Comparison of ENCODE assay signal across 18 mouse cellular contexts in genomic region chr5:23499257-23499656, GRCm38 (mm10).
"Had no signal": no experiment of that assay in that cellular context is flagged by ENCODE, and none has a peak within 500 bp of the region (broad histone marks: within the 10 kb centered on the region; RNA-seq: fewer than 3 reads in every experiment).

No protein-coding gene starts in this region.

- H3K9ac ChIP-seq: liver, postnatal 0 days; lung, embryonic 15.5 days; midbrain, embryonic 13.5 days; midbrain, embryonic 15.5 days; neural tube, embryonic 13.5 days; stomach, embryonic 15.5 days had no signal

- DNase-seq: liver, postnatal 0 days; lung, adult 2 months; lung, postnatal 14 days; lung, postnatal 36 days; right cerebral cortex, postnatal 14 days; thymus, adult 2 months; thymus, postnatal 25 days; thymus, postnatal 4 days had no signal

- H3K27me3 ChIP-seq: lung, embryonic 15.5 days; megakaryocyte, embryonic 14.5 days; midbrain, embryonic 13.5 days; midbrain, embryonic 15.5 days; neural tube, embryonic 13.5 days; stomach, embryonic 15.5 days had no signal

- H3K27ac ChIP-seq: lung, embryonic 15.5 days; macrophage; midbrain, embryonic 13.5 days; midbrain, embryonic 15.5 days; neural tube, embryonic 13.5 days; stomach, embryonic 15.5 days; stomach, postnatal 0 days had no signal

- H3K9me3 ChIP-seq: lung, embryonic 15.5 days; megakaryocyte, embryonic 14.5 days; midbrain, embryonic 13.5 days; midbrain, embryonic 15.5 days; neural tube, embryonic 13.5 days; stomach, embryonic 15.5 days had no signal

- H3K4me1 ChIP-seq: lung, embryonic 15.5 days; midbrain, embryonic 13.5 days; midbrain, embryonic 15.5 days; neural tube, embryonic 13.5 days; stomach, embryonic 15.5 days had no signal

- H3K4me2 ChIP-seq: lung, embryonic 15.5 days; midbrain, embryonic 11.5 days; midbrain, embryonic 13.5 days; midbrain, embryonic 15.5 days; neural tube, embryonic 13.5 days; stomach, embryonic 15.5 days had no signal

- ATAC-seq: liver, postnatal 0 days; lung, postnatal 0 days; midbrain, embryonic 13.5 days; midbrain, embryonic 15.5 days had no signal

- H3K4me3 ChIP-seq: lung, embryonic 15.5 days; megakaryocyte, embryonic 14.5 days; midbrain, embryonic 13.5 days; midbrain, embryonic 15.5 days; neural tube, embryonic 13.5 days; stomach, embryonic 15.5 days had no signal
